Mouse (Mus musculus) cerebellum, adult 9-10 months (tissue): Measurements from ENCODE around the gene Rbfox1.

Experiments used
- DNase-seq: peaks from one replicate; pipeline ENCODE4 v3.0.0; 2022

Gene Rbfox1

GRCm38 (mm10) chr16:7057789-7058188 is 1172.6 kb downstream of the Rbfox1 start:
- peak; percentile 52 for DNase-seq

GRCm38 (mm10) chr16:7058556-7058955 is 1173.4 kb downstream of the Rbfox1 start:
- peak; percentile 61 for DNase-seq

GRCm38 (mm10) chr16:7059596-7059995 is 1174.4 kb downstream of the Rbfox1 start:
- DNase-seq, result peak; percentile 55

- no peak for DNase-seq
These were observed 1175.7 kb downstream of the Rbfox1 start for GRCm38 (mm10) chr16:7060864-7061263.

GRCm38 (mm10) chr16:7062512-7062911 is 1177.4 kb downstream of the Rbfox1 start:
- DNase-seq, result peak; percentile 64

- DNase-seq, result no peak
These were observed 1182.0 kb downstream of the Rbfox1 start for GRCm38 (mm10) chr16:7067109-7067508.

GRCm38 (mm10) chr16:7069599-7069998 is 1184.4 kb downstream of the Rbfox1 start:
- no peak for DNase-seq

- no peak for DNase-seq
These were observed 1189.6 kb downstream of the Rbfox1 start for GRCm38 (mm10) chr16:7074786-7075185.

- DNase-seq, result peak; percentile 61
These were observed 1190.6 kb downstream of the Rbfox1 start for GRCm38 (mm10) chr16:7075749-7076148.

GRCm38 (mm10) chr16:7076305-7076704 is 1191.2 kb downstream of the Rbfox1 start:
- no peak for DNase-seq

- no peak for DNase-seq
These were observed 1191.6 kb downstream of the Rbfox1 start for GRCm38 (mm10) chr16:7076707-7077106.

GRCm38 (mm10) chr16:7081074-7081568 is 1196.0 kb downstream of the Rbfox1 start:
- DNase-seq, result peak; percentile 87

- DNase-seq, result no peak
These were observed 1196.6 kb downstream of the Rbfox1 start for GRCm38 (mm10) chr16:7081684-7082255.

GRCm38 (mm10) chr16:7083937-7084336 is 1198.8 kb downstream of the Rbfox1 start:
- DNase-seq, result no peak

- no peak for DNase-seq
These were observed 1203.7 kb downstream of the Rbfox1 start for GRCm38 (mm10) chr16:7088601-7089430.

- no peak for DNase-seq
These were observed 1204.3 kb downstream of the Rbfox1 start for GRCm38 (mm10) chr16:7089475-7089874.

- no peak for DNase-seq
These were observed 1205.0 kb downstream of the Rbfox1 start for GRCm38 (mm10) chr16:7090205-7090604.

- DNase-seq, result no peak
These were observed 1207.7 kb downstream of the Rbfox1 start for GRCm38 (mm10) chr16:7092811-7093210.

- no peak for DNase-seq
These were observed 1208.5 kb downstream of the Rbfox1 start for GRCm38 (mm10) chr16:7093686-7094085.

- DNase-seq, result no peak
These were observed 1209.1 kb downstream of the Rbfox1 start for GRCm38 (mm10) chr16:7094181-7094749.

- peak; percentile 57 for DNase-seq
These were observed 1211.9 kb downstream of the Rbfox1 start for GRCm38 (mm10) chr16:7097071-7097470.

- DNase-seq, result peak; percentile 75
These were observed 1213.0 kb downstream of the Rbfox1 start for GRCm38 (mm10) chr16:7097951-7098710.
